Mouse (Mus musculus) embryonic stem cell, embryonic (primary cell): Measurements from ENCODE around the gene Ell.

Experiments
- CTCF ChIA-PET, 4 experiments: fragments of 300-600 bp in 2 of 4; fragments of 350-600 bp in 2 of 4; sonication (Branson Sonifier 250); formaldehyde crosslinking; loops; one replicate each; lab custom pipeline; 2022; ENCODE audit warnings: inconsistent platforms in 2 of 4; lab: Charles Lee
- POLR2A ChIA-PET, 4 experiments: fragments of 300-600 bp in 2 of 4; fragments of 350-600 bp in 2 of 4; sonication (Branson Sonifier 250); formaldehyde crosslinking; loops; one replicate each; lab custom pipeline; 2022; ENCODE audit warnings: antibody characterized with exemption in 4 of 4, inconsistent platforms in 1 of 4; lab: Charles Lee

The Ell gene

DNA sequence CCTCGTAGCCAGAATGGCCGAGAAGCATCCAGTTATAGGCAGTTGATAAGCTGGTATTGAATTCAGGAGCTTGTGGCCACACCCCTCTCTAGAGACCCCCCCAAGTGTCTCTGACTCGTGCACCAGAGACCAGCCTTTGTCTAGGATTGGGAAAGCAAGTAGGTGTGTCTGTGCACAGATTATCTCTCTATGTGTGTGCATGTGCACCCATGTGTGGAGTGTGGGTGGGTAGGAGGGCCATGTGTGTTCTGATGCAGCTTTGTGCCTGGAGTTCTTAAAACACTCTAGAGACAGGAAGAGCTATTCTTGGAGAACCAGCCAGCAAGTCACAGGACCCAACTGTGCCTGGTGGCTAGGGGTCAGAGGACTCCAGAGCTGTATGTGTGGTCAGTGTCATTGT lies 21.3 kb downstream of the Ell start:
- POLR2A ChIA-PET, result interaction anchor here (0.5 to 2.3 kb wide), 25 partner anchors 10 to 291 kb away, joined by 3 to 10 read pairs (median 3); partner anchors contain the start of genes Ell (in 2 of the 4), Arrdc2 (in 1 of the 4), Fkbp8 (in 1 of the 4) and Jund (in 1 of the 4)
- CTCF ChIA-PET, result interaction anchor here in 3 of 4 experiments (0.6 to 3.3 kb wide), 15 partner anchors 9 to 217 kb away, joined by 3 to 17 read pairs (median 4); partner anchors contain the start of gene Ell (in 1 of the 3)

GRCm38 (mm10) chr8:70561357-70561756 lies 22.1 kb downstream of the Ell start:
- CTCF ChIA-PET, result interaction anchor here in 3 of 4 experiments (0.6 to 3.3 kb wide), 8 partner anchors 9 to 972 kb away, joined by 3 to 17 read pairs (median 3); no protein-coding TSS in a partner anchor
- POLR2A ChIA-PET, result interaction anchor here in 3 of 4 experiments (0.5 to 2.3 kb wide), 12 partner anchors 9 to 278 kb away, joined by 3 to 10 read pairs (median 4); partner anchors contain the start of genes Ell (in 2 of the 3), Arrdc2 (in 1 of the 3) and Jund (in 1 of the 3)

DNA sequence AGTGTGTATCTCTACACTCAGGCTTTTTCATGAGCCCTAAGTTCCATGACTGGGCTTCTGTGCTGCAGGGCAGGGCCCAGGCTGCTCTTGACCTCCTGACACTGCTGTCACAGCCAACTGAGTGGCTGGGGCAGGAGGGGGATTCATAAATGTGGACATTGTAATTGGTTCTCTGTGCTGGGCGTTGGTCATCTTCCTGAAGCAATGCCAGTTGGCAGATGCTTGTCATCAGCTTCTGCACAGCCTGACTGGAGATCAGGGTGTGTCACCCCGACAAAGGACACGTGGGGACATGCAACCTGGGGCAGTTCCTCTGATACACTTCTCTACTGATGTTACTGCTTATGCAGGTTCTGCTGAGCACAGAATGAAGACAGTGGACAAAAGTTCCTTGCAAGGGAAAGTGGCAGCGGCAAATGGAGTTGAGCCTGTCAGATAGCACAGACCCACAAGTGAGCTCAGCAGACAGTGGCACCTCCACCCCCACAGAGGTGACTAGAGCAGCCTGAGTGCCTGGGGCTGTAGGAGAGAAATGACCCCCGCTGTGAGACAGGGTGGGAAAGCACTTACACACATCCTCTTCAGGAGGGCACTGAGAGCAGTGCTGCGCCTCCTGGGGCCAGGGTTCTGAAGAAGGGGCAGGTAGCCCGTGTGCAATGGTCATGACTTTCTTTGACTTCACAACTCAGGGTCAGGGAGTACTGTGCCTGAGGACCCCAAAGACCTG lies 22.7 kb downstream of the Ell start:
- CTCF ChIA-PET, result interaction anchor here in 1 of 4 experiments (1.0 kb wide), 1 partner anchor 49 kb away, joined by 3 read pairs; no protein-coding TSS in a partner anchor
- POLR2A ChIA-PET, result interaction anchor here in 1 of 4 experiments (1.2 to 1.9 kb wide), 3 partner anchors 9 to 136 kb away, joined by 3 to 6 read pairs (median 4); partner anchors contain the start of gene Jund

GRCm38 (mm10) chr8:70562802-70563201 lies 23.5 kb downstream of the Ell start:
- POLR2A ChIA-PET, result interaction anchor here in 2 of 4 experiments (1.0 to 1.7 kb wide), 4 partner anchors 17 to 110 kb away, joined by 3 read pairs; partner anchors contain the start of gene Lsm4 (in 1 of the 2)
- CTCF ChIA-PET, result interaction anchor here in 2 of 4 experiments (0.6 kb wide), 2 partner anchors 116 to 335 kb away, joined by 3 read pairs; partner anchors contain the start of gene Rpl18a (in 1 of the 2)

DNA sequence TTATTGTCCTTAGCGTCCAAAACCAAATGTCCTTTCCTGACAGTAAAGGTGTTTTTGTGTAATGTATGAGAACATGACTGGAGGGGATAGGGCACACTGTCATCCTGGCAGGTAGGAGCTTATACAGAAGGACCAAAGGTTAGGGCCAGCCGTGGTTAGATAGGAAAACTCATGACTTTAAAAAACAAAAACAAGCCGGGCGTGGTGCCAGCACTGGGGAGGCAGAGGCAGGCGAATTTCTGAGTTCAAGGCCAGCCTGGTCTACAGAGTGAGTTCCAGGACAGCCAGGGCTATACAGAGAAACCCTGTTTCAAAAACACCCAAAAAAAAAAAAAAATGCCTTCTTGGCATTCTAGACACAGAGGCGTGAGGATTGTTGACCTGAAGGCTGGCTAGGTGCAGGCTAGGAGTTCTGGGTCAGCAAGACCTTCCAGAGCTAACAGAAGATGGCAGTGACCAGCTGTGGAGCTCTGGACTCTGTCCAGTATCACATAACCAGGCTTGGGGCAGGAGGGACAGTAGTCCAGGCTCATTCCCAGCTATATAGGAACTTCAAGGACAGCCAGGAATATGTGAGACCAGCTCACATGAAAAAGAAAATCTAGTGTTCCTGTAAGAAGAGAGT lies 24.6 kb downstream of the Ell start:
- ChIA-PET POLR2A (interaction anchor here (0.6 to 1.7 kb wide), 13 partner anchors 16 to 168 kb away, joined by 3 to 7 read pairs (median 3); partner anchors contain the start of genes Ell (in 1 of the 4), Jund (in 1 of the 4), Lsm4 (in 1 of the 4) and Rex1bd (in 1 of the 4)), CTCF (no interaction called here)

DNA sequence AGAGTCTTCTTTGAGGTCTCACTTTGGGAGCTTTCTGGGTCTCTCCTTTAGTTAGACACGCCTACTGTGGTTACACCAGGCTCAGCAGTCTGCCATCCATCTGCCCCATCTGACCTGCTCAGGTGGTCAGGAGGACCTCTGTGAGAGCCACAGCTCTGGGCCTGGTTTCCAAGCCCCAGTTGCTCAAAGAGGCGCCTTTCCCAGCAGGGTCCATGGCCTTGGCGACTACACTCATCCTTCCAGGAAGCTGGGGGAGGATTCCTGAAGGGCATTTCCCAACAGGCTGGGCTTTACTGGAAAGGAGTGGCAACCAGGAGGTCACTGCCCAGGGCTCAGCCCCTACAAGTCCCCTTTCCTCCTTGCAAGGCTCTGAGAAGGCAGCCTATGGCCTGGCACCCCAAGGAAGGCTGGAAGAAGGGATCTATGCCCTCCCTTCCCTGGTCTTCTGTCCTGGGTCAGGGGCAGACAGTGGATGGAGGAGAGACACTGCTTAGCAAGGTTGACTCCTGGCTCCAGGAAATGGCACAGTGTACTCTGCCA lies 25.5 kb downstream of the Ell start:
- ChIA-PET POLR2A (interaction anchor here in 3 of 4 experiments (0.6 to 1.6 kb wide), 7 partner anchors 9 to 134 kb away, joined by 3 to 6 read pairs (median 3); partner anchors contain the start of genes Ell (in 1 of the 3) and Jund (in 1 of the 3)), CTCF (interaction anchor here in 1 of 4 experiments (0.7 kb wide), 1 partner anchor 45 kb away, joined by 3 read pairs; no protein-coding TSS in a partner anchor)

GRCm38 (mm10) chr8:70565561-70565960 lies 26.3 kb downstream of the Ell start:
- ChIA-PET CTCF (interaction anchor here in 2 of 4 experiments (0.5 to 1.4 kb wide), 2 partner anchors 10 to 201 kb away, joined by 4 to 9 read pairs; no protein-coding TSS in a partner anchor), POLR2A (interaction anchor here in 2 of 4 experiments (0.7 to 1.4 kb wide), 3 partner anchors 38 to 94 kb away, joined by 3 to 5 read pairs (median 3); partner anchors contain the start of genes Fkbp8 (in 1 of the 2) and Kxd1 (in 1 of the 2))

GRCm38 (mm10) chr8:70570360-70570759 lies 31.1 kb downstream of the Ell start:
- ChIA-PET CTCF (interaction anchor here (0.5 to 2.7 kb wide), 7 partner anchors 11 to 28 kb away, joined by 3 to 17 read pairs (median 3); no protein-coding TSS in a partner anchor), POLR2A (interaction anchor here in 2 of 4 experiments (0.6 to 1.8 kb wide), 14 partner anchors 9 to 156 kb away, joined by 3 to 7 read pairs (median 3); partner anchors contain the start of genes Ell (in 2 of the 2), Kxd1 (in 2 of the 2) and Fkbp8 (in 1 of the 2))

DNA sequence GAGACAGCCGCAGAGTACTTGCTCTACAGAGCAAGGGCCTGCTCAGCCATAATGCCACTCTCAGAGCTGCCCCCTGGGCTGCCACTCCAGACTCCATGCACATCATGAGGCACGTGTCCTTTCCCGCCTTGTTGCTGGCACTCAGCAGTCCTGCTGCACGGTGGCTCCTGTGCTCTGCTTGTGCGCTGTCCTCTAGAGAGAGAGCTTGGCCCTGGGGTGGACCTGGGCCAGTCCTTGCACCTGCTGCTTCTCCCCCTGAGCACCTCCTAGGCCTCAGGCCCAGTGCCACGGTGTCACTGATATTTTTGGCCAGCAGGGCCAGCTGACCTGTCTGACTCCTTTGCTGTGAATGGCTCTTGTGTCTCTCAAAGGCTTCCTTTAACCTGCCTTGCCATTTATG lies 31.7 kb downstream of the Ell start:
- ChIA-PET POLR2A (interaction anchor here in 3 of 4 experiments (0.5 to 1.8 kb wide), 12 partner anchors 8 to 924 kb away, joined by 3 to 7 read pairs (median 4); partner anchors contain the start of genes Ell (in 2 of the 3), Kxd1 (in 2 of the 3) and Fkbp8 (in 1 of the 3)), CTCF (interaction anchor here in 2 of 4 experiments (0.6 to 2.7 kb wide), 5 partner anchors 11 to 21 kb away, joined by 3 to 17 read pairs (median 3); no protein-coding TSS in a partner anchor)

DNA sequence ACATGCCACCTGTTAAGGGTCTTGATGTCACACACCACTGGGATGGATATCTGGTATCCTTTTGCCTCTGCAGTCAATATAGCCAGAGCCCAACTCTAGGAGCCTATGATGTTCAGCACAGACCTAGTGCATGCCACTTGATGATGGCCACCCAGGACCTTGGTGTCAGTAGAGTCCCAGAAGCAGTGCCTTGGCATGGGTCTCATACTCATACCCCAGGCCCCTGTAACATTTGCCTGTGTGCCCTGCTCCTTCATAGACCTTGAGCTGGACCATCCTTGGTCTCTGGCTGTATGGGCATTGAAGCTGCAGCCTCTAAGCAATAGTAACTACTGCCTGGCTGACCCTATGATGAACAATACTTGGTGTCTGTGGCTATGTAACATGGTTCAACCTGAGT lies 35.0 kb downstream of the Ell start:
- POLR2A ChIA-PET, result interaction anchor here in 2 of 4 experiments (0.7 to 2.1 kb wide), 10 partner anchors 15 to 1630 kb away, joined by 3 to 6 read pairs (median 3); partner anchors contain the start of genes Ell (in 2 of the 2), Fkbp8 (in 1 of the 2), Kxd1 (in 1 of the 2) and Upf1 (in 1 of the 2)
- CTCF ChIA-PET, result no interaction called here

- POLR2A ChIA-PET, result interaction anchor here in 2 of 4 experiments (0.8 to 2.1 kb wide), 10 partner anchors 15 to 222 kb away, joined by 3 to 6 read pairs (median 3); partner anchors contain the start of genes Ell (in 2 of the 2), Fkbp8 (in 1 of the 2), Kxd1 (in 1 of the 2) and Upf1 (in 1 of the 2)
- CTCF ChIA-PET, result interaction anchor here in 2 of 4 experiments (0.6 to 0.7 kb wide), 2 partner anchors 200 to 962 kb away, joined by 4 read pairs; no protein-coding TSS in a partner anchor
Measured at GRCm38 (mm10) chr8:70574915-70575314, 35.7 kb downstream of the Ell start.

GRCm38 (mm10) chr8:70577207-70577606 lies 38.0 kb downstream of the Ell start:
- POLR2A ChIA-PET, result interaction anchor here in 2 of 4 experiments (1.0 to 1.5 kb wide), 3 partner anchors 12 to 21 kb away, joined by 3 to 4 read pairs (median 3); no protein-coding TSS in a partner anchor
- CTCF ChIA-PET, result interaction anchor here in 2 of 4 experiments (1.0 to 1.1 kb wide), 2 partner anchors 17 kb away, joined by 3 read pairs; no protein-coding TSS in a partner anchor

- ChIA-PET CTCF (interaction anchor here in 2 of 4 experiments (1.1 to 1.7 kb wide), 4 partner anchors 12 to 223 kb away, joined by 3 to 5 read pairs (median 4); no protein-coding TSS in a partner anchor), POLR2A (interaction anchor here in 3 of 4 experiments (0.6 to 1.1 kb wide), 7 partner anchors 9 to 117 kb away, joined by 3 to 5 read pairs (median 3); partner anchors contain the start of genes Isyna1 (in 1 of the 3) and Klhl26 (in 1 of the 3))
Measured at GRCm38 (mm10) chr8:70583476-70584387, 44.5 kb downstream of the Ell start.

GRCm38 (mm10) chr8:70584606-70585257 lies 45.5 kb downstream of the Ell start:
- ChIA-PET CTCF (interaction anchor here in 3 of 4 experiments (0.6 to 1.7 kb wide), 17 partner anchors 9 to 270 kb away, joined by 3 to 8 read pairs (median 3); partner anchors contain the start of genes Isyna1 (in 1 of the 3) and Rex1bd (in 1 of the 3)), POLR2A (interaction anchor here in 3 of 4 experiments (0.6 to 2.1 kb wide), 17 partner anchors 9 to 231 kb away, joined by 3 to 5 read pairs (median 3); partner anchors contain the start of genes Ell (in 1 of the 3), Fkbp8 (in 1 of the 3), Isyna1 (in 1 of the 3) and Jund (in 1 of the 3))
